Mouse (Mus musculus): ENCODE data around the gene Dock8.

GRCm38 (mm10) chr19:25220611-25221010 lies 221.3 kb downstream of the Dock8 start:
- no peak for TF ChIP-seq POLR2A (IDR thresholded peaks at IDR 0.05; ENCODE audit: extremely low read depth, insufficient read depth, low read length)
- no peak for TF ChIP-seq CTCF (IDR thresholded peaks at IDR 0.05; ENCODE audit: low read depth, low read length)

All from liver, adult 2 months (tissue).